Mouse (Mus musculus): ENCODE measurements around the gene Scaf8.

Scaf8 gene

GRCm38 (mm10) chr17:3207529-3208240 is 92.9 kb downstream of the Scaf8 start:
- in situ Hi-C loops (cut with MboI, MseI), result no loop called here

DNA sequence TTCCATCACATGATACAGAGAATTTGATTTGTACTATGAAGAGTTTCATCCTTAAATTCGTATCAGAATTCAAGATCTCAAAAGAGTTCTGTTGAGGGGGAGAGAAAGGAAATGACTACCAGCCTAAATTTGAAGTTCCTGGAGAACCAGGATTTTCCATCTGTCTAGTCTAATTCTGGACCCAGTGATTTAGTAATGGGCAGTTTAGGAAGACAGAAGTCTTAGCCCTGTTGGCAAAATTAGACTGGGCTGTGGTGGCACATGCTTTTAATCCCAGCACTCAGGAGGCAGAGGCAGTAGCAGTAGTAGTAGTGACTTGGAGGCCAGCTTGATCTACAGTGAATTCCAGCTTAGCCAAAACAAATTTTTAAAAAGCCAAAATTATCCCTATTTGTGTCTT is 93.7 kb downstream of the Scaf8 start:
- in situ Hi-C loops (cut with MboI, MseI), result no loop called here

DNA sequence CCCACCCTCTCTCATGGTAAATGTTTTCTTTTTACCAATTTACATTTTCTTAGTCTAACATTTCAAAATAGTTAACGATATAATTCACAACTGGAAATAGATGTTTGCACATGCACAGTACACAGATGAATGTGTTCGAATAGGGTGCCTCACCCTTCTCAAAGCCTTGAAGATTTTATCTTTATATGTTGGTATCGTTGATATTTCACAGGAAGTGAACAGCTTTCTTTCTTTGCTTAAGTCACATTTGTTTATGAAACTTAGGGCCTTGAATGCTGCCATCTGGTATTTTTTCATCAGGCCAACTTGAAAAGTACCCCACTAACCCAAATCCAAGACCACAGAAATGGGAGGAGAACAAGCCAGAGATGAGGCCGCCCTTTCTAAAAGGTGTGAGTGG is 94.8 kb downstream of the Scaf8 start:
- in situ Hi-C loops (cut with MboI, MseI), result no loop called here

DNA sequence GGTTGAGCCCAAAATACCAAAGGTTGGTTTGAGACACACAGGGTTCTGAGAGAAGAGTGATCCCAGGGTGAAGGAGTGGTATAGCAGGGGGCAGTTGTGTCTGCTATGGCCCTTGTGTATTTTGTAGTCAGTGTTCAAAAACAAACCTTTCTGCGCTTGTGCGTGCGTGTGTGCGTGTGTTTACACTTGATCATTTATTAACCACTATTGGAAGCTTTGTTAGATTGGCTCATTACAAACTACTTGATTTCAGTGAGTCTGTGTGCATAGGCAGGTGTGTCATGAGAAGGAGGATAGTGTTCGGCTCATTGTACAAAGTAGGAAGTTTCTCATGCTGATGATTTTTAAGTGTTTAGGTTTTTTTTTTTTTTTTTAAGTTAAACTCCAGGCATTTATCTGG is 95.4 kb downstream of the Scaf8 start:
- in situ Hi-C loops (cut with MboI, MseI), result no loop called here

- in situ Hi-C loops (cut with MboI, MseI), result no loop called here
Observed at GRCm38 (mm10) chr17:3212105-3212504, 97.3 kb downstream of the Scaf8 start.

- in situ Hi-C loops (cut with MboI, MseI), result no loop called here
Observed at GRCm38 (mm10) chr17:3212886-3213285, 98.1 kb downstream of the Scaf8 start.

DNA sequence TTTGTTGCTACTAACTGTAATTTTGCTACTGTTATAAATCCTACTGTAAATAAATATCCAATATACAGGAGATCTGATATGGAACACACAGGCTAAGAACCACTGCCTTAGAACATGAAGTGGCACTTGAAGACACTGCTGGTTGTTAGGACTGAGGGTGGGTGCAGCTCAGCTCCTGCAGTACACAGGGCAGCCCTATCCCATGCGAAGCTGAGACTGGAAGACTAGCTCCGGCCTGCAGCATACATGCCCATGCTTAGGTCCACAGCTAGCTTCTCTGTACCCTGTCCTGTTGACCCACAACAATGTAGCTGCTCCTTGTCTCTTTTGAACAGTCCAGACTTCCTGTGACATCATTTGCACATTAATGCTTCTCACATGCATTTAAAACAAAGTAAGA is 100.1 kb downstream of the Scaf8 start:
- in situ Hi-C loops (cut with MboI, MseI), result no loop called here

- in situ Hi-C loops (cut with MboI, MseI), result no loop called here
Observed at GRCm38 (mm10) chr17:3217023-3217422, 102.3 kb downstream of the Scaf8 start.

GRCm38 (mm10) chr17:3218364-3218763 is 103.6 kb downstream of the Scaf8 start:
- in situ Hi-C loops (cut with MboI, MseI), result no loop called here

DNA sequence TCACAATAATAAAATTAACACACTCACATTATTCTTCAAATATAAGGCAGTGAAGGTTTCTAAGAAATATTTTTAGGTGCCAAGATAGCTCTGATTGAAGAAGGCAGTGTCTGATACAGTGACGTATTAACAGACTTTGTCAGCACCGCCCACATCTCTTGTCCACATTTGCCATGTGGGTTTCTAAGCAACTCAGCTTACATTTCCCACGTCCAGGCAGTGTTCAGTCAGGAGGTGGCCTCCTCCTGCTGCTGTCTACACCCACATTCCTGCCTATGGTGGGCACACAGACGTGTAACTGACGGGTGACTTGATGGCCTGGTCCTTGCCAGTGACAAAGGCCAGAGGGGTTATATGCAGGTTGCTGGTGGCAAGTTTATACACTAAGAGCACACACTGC is 104.1 kb downstream of the Scaf8 start:
- in situ Hi-C loops (cut with MboI, MseI), result no loop called here

- in situ Hi-C loops (cut with MboI, MseI), result loop anchor here (5.0 kb wide), 1 partner anchor 133 kb away; no protein-coding TSS in a partner anchor
Observed at GRCm38 (mm10) chr17:3220201-3220600, 105.4 kb downstream of the Scaf8 start.

- in situ Hi-C loops (cut with MboI, MseI), result loop anchor here (5.0 kb wide), 1 partner anchor 136 kb away; no protein-coding TSS in a partner anchor
Observed at GRCm38 (mm10) chr17:3223071-3223470, 108.3 kb downstream of the Scaf8 start.

DNA sequence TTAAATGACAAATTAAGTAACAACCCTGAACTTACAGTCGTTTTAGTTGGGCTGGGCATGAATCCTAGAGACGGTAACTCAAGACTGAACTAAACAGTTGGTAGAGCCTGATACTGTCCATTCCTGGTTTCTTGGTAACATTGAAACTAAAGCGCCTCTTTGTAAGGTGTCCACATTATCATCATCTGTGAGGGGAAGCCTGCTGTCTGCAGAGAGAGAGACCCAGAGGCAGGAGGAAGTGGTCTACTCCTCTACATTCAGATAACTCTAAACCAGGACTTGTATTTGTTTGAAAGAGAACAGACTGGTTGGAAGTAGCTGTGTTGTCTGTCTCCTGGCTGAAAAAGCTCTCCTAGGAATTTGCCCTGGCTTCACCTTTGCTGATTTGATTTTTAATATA is 108.9 kb downstream of the Scaf8 start:
- in situ Hi-C loops (cut with MboI, MseI), result loop anchor here (5.0 kb wide), 1 partner anchor 136 kb away; no protein-coding TSS in a partner anchor

- in situ Hi-C loops (cut with MboI, MseI), result loop anchor here (5.0 kb wide), 1 partner anchor 137 kb away; no protein-coding TSS in a partner anchor
Observed at GRCm38 (mm10) chr17:3224383-3225106, 109.8 kb downstream of the Scaf8 start.

GRCm38 (mm10) chr17:3230231-3231000 is 115.6 kb downstream of the Scaf8 start:
- in situ Hi-C loops (cut with MboI, MseI), result no loop called here

GRCm38 (mm10) chr17:3232626-3233025 is 117.9 kb downstream of the Scaf8 start:
- in situ Hi-C loops (cut with MboI, MseI), result no loop called here

GRCm38 (mm10) chr17:3243672-3244071 is 128.9 kb downstream of the Scaf8 start:
- in situ Hi-C loops (cut with MboI, MseI), result no loop called here

DNA sequence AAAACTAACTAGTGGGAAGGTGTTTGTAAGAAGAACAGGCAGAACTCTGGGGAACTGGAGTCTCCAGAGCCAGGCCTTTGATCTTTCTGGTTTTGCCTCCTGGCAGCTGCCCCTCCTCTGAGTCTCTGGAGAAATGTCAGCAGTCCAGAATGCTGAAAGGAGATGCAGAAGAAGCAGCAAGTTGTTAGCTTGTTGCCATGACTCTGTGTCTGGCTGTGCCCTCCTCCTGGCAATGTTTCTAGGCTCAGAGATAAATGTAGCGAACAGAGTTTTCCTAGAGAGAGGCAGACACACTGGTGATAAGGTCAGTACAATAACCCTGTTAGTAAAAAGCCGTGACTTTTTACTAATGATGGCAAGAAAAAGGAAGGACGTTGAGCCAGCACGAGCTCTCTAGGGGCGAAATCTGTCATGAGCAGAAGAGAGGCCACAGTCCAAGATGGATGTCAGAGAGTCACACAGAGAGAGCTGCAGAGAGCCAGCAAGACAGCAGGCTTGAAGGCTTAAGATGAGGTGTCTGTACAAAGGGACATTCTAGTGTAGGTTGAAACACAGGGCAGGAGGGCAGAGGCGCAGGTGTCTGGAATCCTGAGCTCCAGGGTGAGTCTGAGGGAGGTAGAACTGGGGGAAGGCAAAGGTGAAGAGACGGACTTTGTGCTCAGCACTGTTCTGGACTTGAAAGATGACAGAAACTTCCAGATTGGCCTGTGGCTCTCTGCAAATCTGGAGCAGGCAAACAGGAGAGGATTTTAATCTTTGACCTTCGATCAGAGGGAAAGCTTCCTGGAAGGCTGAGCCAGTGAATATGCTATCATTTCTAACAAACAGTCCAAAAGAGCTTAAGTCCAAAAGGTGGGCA is 130.3 kb downstream of the Scaf8 start:
- in situ Hi-C loops (cut with MboI, MseI), result no loop called here

- in situ Hi-C loops (cut with MboI, MseI), result no loop called here
Observed at GRCm38 (mm10) chr17:3246665-3247370, 132.0 kb downstream of the Scaf8 start.
